Mouse (Mus musculus) left cerebral cortex, adult 6 months (tissue): ENCODE measurements around the gene Pum1. TPM values are rescaled to one million over a fixed set of nuclear protein-coding genes. Genes with fewer than 3 reads are reported as not detected.

Experiments used
- long read RNA-seq, 2 experiments: library from polyadenylated mRNA; unstranded; transcript quantifications; one replicate each; pipeline ENCODE4 v2.0.0; 2019 to 2020
- polyA plus RNA-seq: library from polyadenylated mRNA; unstranded; fragments of <200 nt; fragmentation: Nextera tagmentation; gene quantifications from 2 replicates; pipeline ENCODE4 v1.2.3, GENCODE M21; 2021

Gene Pum1
- 22.2 and 29.7 TPM in 2 replicates for polyA plus RNA-seq
- long read RNA-seq, experiment 1, full-length matches to known transcripts: 72 of 234 reads
- long read RNA-seq, experiment 1, partial matches to known transcripts: 36 of 234 reads
- long read RNA-seq, experiment 1, other reads (novel, unspliced or antisense): 126 of 234 reads
- long read RNA-seq, experiment 2, full-length matches to known transcripts: 4 of 72 reads
- long read RNA-seq, experiment 2, partial matches to known transcripts: 35 of 72 reads
- long read RNA-seq, experiment 2, other reads (novel, unspliced or antisense): 33 of 72 reads

DNA sequence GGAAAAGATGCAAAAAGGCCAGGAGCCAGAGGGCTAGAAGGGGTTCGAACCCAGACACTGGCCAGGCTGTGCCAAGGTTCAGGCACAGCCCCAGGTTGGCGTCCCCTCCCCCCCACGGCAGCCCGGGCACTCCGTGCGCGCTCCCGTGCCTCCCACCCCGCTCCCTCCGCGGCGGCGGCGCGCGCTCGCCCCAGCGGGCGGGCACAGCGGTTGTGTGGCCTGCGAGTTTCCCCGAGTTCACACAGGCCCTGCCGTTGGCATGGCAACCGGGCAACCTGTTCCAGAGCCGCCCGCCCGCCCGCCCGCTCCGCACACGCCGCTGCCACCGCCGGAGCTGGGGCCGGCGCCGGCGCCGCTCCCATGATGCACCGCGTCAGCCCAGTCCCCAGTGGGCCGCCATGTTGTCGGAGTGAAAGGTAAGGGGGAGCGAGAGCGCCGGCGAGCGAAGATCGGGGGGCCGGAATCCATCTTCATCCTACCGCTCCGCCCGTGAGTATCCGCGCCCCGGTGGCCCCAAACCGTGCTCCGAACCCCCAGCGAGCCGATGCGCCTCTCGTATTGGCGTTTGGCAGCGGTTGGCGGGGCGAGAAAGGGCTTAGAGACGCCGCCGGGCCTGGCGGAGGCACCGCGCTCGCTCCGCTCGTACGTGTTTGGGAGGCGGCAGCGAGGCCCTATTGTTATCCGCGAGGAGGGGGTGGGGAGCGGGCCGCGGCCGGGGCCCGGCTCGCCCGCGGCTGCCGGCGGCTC lies at the start of gene Pum1:
TSS of gene Pum1 (plus strand) at position 343 of the 747 bp plus-strand sequence.

DNA sequence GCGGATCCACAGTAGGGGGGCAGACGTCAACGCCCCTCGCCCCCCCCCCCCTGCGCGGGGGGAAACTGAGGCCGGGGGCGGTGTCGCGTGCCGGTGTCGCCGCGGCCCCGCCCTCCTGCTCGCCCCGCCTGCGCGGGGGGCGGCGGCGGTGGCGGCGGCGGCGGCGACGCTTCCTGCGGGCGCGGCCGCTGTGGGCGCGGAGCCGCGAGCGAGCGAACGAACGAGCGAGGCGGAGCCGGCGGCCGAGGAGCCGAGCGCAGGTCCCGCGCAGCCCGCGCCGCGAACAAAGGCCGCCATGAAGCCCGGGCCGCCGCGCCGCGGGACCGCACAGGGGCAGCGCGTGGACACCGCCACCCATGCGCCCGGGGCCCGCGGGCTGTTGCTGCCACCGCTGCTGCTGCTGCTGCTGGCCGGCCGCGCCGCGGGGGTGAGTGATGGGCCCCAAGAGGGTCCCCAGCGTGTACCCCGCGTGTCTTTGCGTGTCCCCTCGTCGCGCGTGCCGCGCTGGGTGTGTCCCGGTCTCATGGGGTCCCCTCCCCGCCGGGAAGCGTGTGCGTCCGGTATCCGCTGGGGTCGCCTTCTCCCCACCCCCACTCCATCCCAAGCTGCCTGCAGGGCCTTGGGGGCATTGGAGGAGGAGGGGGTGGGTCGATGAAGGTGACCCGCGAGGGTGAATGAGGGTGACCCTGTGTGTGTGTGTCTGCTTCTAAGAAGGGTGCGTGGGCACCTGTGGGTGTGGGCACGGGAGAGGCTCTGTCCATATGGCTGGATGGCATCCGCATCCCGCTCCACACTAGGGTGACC lies 129.5 kb downstream of the Pum1 start, which contains the start of gene Sdc3:
TSS of gene Sdc3 (plus strand) at position 162 of the 804 bp plus-strand sequence.

Other genes starting within 250 kb of the Pum1 start
- 0.74 and 2.4 TPM in 2 replicates for gene Nkain1, start 89.1 kb upstream of the Pum1 start, polyA plus RNA-seq
- 17.9 and 115 TPM in 2 replicates for gene Sdc3, start 129.2 kb downstream of the Pum1 start, polyA plus RNA-seq
- gene Laptm5, start 249.8 kb downstream of the Pum1 start, polyA plus RNA-seq: 64.0 and 66.8 TPM in 2 replicates